Mouse (Mus musculus): ENCODE measurements at regions not wholly inside any gene's neighbourhood (a gene's known extent, or its start where the extent isn't known, plus 50 kb on each side); places are given as distances from the start of the nearest gene placed in this dataset.

DNA sequence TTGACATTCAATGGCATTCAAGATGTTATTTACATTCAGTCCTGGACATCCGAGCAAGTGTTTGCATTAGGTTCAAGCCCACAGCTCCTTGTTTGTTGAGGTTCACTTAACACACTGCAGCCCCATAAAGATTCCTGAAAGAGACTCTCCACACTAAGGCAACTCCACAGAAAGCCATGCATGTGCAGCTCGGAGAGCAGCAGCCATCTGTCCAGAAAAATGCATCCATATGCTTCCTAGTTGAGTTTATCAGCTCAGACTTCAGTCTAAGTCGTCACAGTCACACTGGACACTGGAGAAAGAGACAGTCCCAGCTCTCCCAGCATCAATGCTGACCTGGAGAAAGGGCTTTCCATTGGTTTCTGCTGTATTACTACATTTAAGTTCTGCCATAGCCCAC is 339.7 kb downstream of the Epha4 start:
- DNase-seq (ENCODE audit: inconsistent ontology term) = no peak

DNA sequence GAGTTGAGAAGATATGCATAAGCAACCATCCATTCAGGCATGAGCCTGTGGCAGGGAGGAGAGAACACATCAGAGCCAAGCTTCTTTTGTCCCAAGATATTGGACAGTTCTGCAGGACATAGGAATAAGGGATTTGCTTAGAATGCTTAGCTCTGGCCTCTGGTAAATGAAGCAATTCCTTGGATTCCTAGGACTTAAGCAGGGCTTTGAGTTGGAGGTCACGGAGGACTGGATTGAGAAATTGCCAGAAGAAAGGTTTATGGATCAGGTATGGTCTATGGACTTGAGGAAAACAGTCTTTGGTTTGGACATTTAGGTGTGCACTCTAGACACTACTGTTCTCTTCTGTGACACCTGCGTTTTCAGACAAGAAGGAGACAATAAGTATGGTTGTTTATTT is 338.4 kb downstream of the Epha4 start:
- peak; percentile 4 for DNase-seq (ENCODE audit: inconsistent ontology term)

DNA sequence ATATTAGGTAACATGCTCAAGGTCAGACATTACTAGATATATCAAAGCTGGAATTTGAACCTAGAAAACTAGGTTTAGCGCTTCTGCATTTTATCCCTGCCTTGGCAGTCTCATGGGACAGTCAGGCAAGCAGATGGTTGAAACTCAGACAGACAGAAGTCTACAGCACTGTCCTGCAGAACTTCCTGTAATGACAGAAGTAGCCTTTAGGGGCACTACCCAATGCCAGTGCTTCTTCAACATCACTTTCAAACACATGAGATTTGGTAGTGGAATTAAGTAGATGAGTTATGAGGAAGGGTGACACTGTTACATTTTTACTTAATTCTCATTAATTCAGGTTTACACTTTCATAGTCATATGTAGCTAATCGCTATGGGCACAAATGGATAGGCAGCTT is 330.9 kb downstream of the Epha4 start:
- no peak for DNase-seq (ENCODE audit: inconsistent ontology term)

DNA sequence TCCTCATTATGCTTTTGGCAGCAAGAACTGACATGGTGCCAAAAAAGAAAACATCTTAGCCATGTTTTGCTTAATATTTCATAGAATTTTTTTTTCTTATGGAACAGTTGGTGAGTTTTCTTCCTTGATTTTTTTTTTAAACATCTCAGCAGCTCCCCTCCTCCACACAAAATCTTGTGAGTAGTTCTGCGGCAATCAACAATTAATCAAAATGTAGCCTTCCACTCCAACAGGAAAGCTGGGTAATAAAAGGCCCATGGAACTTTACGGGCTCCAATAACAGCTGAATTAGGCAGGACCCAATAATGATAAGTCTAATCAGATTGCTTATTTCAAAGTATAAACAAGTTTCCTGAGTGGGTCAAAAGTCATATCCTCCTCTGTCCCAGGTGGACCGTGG is 324.7 kb downstream of the Epha4 start:
- DNase-seq (ENCODE audit: inconsistent ontology term) = peak; percentile 26

DNA sequence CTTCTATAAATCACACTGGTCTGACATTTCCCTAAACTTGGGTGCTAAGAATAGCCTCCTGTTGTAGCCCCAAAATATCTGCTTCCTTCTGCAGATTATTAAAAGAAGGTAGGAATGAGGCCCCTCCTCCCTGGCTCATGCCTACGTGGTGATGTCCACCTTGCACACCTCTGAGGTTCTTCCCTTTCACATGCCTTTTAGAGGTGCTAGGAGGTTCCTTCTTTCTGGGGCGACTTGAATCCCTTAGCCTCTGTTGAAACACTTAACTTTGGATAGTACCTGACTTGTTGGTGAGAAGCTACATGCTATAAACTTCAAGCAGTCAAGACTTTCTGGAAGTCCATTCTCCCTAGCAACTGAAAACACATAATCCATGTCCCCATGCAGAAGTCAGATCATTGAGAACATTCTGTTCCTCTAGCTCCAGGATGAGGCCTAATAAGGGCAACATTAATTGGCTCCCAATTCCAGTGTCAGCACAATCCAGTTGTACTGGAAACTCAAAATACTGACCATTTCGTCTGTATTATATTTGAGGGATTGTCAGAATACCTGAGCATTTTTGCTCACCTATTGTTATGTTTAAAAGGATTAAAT is 313.5 kb downstream of the Epha4 start:
- no peak for DNase-seq (ENCODE audit: inconsistent ontology term)

DNA sequence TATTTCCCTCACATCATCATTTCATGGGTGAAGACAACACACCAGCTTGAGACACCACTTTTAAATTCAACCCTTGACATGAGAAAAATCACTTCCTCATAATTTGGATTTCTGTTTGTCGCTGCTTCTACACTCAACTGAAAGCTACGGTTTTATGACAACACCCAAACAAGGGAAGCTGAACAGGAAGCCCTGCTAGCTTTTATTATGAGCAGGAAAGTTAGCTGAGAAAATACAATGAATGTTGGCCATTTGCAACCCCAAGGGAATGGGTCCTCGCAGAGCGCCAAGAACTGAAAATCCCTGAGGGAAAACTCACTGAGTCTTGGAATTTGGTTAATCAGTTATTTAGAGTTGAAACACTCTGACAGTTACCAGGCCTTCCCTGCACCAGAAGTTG is 311.9 kb downstream of the Epha4 start:
- no peak for DNase-seq (ENCODE audit: inconsistent ontology term)

DNA sequence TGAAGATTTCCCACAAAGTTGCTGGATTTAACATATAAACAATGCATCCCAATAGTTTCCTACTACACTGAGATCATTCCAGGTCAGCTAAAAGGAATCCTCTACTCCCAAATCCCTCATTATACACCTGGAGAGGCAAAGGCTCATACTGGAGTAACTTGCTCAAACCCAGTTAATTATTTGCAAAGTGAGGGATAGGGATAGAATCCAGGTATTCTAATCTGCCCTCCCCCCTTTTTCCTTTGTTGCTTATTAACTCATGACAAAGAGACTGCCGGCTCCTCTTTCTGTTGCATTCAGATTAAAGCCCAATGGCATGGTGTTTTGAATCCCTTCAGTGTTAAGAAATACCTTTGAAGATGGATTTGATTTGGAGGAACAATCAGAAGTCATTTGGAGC is 308.4 kb downstream of the Epha4 start:
- no peak for DNase-seq (ENCODE audit: inconsistent ontology term)

DNA sequence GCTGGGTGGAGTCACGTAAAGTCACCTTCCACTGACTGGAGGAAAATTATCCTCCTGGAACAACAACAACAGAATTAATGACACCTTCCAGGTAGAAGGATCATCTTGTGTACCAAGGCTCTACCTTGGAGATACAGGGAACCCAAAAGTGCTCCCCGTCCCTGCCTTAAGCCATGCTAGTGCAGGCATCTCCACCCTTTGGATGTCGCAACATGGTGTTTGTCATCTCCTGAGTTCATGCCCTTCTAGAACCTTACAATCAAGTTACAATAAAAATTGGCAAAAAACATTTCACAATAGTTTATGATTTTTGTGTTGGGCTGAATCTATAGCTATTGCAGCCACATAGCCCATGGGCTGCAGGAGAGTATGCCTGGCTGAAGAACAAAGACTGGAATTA is 305.5 kb downstream of the Epha4 start:
- no peak for DNase-seq (ENCODE audit: inconsistent ontology term)

DNA sequence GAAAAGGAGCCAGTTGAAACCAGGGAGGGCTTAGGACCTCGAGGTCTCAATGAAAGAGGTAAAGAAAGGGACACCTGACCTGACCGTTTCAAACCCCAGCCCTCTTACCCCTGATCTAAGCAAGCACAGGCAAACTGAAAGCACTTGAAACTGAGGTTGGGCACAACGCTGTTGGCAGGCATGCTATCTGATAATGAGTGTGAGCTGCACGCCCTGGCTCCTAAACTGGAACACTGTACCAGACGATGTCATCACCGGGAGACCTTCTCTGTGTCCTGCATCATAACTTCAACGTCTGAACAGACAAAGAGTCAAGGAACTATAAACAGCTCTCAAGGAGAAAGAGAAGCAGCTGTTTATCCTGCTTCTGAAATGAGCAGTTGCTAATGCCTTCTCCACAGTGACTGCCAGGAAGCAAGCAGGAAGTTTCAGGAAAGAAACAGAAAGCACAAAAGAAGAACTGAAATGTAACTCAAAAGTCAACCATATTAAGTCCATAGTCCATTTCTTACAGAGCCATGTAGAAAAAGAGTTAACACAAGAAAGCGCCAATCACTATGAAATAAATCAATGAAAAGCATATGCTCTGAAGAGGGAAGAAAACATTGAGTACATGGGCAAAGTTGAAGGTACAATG is 301.3 kb downstream of the Epha4 start:
- DNase-seq (ENCODE audit: inconsistent ontology term) = peak; percentile 40

DNA sequence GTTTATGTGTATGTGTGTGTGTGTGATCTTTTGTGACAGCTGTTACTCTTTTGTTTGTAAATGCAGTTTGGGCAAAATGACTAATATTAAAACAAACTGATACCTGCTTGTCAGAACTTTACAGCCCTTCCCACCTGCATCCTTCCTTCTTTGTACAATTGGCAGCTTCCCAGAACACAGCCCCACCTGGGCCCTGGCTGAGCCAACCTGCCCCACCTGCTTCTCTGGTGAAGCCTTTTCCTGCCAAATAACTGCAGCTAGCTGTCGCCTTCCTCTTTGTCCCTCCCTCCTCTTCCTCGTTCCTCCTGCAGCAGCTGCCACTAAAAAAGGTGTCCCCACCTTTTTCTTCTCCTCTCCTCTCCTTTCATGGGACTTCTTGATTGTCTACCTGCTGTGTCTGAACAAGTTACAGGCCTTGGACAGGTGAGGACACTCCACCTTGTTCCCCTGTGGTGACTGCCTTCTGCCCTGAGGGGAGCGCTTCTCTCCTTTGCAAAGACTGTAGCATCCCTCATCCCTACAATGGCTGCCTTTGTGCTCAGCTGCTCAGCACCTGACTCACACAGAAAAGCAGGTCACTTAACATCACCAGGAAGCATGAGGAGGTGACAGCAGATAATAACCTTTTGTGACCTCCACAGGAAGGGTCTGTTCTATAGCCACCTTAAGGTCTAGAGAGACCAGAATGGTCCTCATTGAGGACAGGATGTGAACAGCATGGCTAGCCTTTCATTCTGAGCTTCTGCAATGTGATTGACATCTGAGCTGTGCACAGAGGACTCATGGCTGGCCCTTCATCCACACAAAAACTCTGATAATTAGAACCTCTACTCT is 295.2 kb downstream of the Epha4 start:
- DNase-seq (ENCODE audit: inconsistent ontology term) = peak; percentile 43

DNA sequence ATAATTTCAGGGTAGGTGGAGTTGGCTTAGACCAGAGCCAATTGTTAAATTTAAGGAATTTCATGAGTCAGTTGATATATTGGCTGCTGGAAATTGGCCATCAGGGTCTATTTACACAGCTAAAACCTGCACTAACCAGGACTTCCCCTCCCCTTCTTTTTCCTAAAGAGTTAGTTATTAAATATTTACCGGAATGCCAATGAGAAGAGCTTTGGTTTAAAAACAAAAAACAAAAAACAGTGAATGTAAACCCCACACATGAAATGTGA is 294.6 kb downstream of the Epha4 start:
- peak; percentile 44 for DNase-seq (ENCODE audit: inconsistent ontology term)

DNA sequence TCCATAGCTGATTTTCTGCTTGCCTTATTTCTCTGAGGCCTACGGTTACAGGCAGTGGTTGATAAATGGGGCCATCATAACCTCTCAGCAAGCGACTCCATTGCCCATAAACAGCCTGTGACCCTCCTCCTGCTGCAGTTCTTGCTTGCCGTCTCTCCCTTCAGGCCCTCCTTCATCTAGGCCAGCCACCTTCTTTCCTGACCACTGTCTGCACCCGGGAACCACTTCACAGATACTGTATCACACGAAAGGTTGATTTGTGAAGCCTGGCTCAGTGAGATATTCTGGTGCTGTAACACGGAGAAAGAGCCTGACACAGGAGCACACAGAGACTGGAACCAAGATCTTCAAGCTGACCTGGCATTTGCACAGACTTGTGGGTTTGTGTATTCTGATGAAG is 294.1 kb downstream of the Epha4 start:
- no peak for DNase-seq (ENCODE audit: inconsistent ontology term)

DNA sequence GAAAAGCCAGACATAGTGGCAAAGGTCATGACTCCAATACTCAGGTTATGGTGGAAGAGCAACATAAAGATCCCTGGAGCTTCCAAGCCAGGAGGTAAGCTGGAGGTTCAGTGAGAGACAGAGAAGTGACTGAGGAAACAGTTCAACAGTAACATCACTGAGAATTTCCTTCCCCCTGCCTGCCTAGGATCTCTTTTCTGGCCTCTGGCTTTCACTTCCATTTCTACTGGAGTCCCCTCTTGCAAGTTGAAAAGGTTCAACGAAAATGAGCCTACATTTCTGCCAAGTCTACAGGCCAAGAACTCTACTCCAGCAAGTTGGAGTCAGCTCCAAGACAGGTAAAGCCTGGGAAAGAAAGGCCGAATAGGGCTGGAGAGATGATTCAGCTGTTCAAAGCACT is 293.0 kb downstream of the Epha4 start:
- no peak for DNase-seq (ENCODE audit: inconsistent ontology term)

DNA sequence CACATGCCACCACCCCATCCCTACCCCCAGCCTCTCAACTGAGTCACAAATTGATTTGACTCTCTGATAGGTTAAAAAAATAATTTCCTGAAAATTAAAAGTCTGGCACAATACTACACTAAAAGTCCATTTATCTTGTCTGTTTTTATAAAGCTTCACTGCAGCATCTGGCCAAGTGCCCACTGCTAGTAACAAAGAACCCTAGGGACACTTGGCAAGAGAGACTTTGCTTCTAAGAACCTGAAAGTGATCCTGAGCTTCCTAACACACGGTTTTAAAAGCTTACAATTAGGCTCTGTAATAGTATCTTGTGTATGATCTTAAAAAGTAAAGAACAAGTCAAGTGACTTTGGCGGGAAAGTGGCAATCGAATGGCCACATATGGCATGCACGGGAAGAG is 288.3 kb downstream of the Epha4 start:
- DNase-seq (ENCODE audit: inconsistent ontology term) = no peak

DNA sequence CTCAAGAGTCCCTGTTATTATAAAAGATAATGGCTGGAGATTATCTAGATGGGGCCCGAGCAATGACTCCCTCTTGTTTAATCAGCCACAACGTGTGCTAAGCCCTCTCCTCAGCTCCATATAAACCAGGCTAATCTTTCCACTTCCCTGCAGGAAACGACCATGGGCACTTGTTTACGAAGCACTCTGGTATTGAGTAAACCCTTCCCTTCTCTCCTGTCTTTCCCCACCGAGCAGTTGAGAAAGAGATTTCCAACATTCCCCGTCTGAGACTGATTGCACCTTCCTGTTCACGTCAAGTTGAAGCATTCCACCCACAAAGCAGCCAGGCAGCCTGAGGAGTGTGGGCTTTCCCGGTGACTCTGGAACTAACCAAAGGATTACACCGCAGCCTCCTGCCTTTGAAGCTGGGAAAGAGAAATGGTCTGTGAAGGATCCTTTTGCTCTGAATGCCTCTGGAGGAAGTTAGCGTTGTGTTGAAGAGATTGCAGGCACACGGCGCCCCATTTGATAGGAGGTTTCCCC is 287.8 kb downstream of the Epha4 start:
- DNase-seq (ENCODE audit: inconsistent ontology term) = no peak

DNA sequence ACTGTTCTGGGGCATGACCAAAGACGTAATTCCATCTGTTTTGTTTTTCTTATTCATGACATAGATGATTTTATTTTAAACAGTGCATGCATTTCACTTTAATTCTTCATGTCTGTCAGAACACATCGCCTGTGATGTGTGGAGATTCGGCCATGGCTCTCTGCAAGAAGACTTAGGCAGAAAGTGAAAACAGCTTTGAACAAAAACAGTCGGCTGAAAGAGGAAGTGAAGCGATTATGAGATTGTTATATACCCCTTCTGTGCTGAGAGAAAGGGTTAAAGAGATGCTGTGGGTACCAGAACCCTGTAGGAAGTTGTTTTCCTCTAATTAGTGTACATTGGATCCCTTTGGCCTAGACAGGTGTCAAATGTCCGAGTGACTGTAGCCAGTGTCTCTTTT is 287.1 kb downstream of the Epha4 start:
- no peak for DNase-seq (ENCODE audit: inconsistent ontology term)

DNA sequence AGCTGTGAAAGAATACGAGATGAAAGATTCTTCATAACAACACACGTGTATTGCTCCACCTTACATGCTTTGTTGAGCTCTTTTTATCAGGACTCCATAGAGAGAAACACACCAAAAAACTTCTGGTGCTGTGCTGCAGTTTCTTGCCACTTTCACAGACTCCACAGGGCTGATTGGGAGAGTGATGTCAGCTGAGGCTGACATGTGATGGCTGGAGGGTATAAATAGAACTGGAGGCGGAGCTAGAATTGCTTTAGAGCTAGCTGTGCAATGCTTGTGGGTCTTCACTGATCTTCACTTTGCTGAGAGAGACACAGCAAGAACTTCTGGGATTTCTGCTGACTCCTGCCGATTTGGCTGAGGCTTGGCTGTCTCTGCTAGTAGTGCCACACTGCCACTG is 285.3 kb downstream of the Epha4 start:
- DNase-seq (ENCODE audit: inconsistent ontology term) = no peak

DNA sequence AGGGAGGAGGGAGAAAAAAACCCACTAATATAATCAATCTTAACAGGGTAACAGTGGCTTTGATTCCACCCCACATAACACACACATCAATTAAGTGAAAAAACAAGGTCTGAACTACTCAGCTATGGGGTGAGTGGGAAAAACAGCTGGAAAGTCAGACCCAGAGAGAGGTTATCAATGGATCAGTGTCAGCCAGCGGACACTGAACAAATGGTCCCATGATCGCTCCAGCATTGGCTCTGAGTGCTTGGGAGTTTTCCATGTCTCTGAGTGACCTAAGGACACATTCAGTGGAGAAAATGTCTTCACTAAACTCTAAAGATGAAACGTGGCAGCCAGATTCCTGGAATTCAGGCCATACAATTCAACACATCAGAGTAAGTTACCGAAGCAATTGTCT is 281.9 kb downstream of the Epha4 start:
- no peak for DNase-seq (ENCODE audit: inconsistent ontology term)

DNA sequence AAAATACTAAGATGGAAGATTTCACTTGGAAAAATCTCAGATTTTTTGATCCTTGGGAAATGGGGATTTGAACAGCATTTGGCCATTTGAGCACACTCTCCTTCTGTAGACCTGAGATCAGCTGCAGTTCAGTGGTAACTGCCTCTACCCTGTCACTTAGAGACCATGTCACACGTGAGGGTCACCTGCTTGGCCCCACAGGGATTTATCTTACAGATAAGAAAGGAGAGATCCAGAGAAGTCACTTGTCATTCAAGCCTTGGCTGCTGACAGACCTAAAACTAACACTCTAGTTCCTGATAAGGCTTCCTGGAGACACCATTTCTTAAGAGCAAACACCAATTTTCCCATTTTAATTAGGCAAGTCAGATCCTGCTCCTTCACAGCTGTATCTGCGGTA is 270.2 kb downstream of the Epha4 start:
- no peak for DNase-seq (ENCODE audit: inconsistent ontology term)

DNA sequence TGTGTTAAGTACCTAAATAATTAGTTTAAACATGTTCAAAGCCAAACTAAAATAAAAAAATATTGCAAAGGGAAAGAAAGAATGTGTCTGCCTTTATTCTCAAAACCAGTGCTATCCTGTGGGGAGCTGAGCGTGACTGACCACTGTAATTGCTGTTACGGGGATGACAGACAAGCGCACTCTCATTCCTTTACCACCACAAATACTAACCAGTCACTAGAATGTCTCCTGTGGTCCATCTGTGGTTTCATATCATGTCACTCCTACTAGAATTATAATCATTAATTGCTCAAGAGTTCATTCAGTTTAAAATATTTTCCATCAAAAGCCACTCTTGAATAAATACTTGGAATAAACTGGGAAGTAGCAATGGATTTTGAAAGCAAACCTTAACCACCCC is 268.8 kb downstream of the Epha4 start:
- peak; percentile 73 for DNase-seq (ENCODE audit: inconsistent ontology term)

DNA sequence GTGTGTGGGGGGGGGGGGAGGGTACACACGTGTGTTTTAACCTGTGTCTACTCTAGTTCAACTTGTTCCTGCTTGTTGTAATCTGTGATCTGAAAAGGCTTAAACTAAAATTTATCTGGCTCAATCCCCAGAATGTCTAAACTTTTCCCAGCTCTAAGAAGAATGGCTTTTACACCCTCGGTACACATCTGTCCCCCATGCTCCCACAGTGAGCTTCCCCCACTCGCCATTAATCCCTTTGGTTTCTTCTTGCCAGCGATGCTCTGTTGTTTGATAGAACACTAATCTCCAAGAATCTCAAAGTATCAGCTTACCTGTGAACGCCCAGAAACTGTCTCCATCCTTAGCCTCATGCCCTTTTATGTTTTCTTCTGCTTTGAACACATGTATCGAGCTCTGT is 260.6 kb downstream of the Epha4 start:
- DNase-seq (ENCODE audit: inconsistent ontology term) = no peak

DNA sequence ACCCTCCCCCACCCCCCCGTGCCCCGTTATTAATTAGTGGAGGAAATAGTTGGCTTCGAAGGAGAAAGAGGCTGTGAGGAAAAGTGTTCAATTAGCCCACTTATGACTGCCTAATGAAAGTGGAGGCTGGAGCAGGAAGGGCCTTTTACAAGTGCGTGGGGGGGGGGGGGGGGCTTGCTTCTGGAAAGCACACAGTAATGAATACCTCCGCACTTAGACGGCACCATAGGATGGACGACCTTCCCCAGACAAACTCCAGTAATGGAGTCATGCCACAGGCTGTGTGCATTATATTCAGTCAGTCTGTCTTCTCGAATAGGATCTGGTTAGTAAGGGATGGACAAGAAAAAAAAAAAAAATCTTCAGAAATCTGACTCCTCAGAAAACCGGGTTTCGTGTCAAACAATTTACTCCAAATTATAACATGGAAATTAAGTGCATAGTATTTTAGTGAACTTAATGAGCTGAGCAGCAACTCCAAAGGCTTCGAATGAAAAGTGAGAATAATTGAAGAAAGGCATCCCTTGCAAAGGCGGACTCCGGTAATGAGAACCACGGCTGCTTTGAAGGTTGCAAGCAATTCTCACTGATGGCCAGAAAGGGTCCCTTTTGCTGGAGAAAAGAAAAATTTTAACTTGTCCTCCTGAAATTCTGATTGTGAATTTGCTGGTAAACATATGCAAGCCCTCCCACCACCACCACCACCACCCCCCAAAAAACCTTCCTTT is 258.6 kb downstream of the Epha4 start:
- DNase-seq (ENCODE audit: inconsistent ontology term) = no peak

Measured in Muller cell, postnatal 12 days (primary cell).